Mouse (Mus musculus) cortical plate, adult 2 months (tissue): ENCODE data around the gene Ppara.

Experiments used
- CTCF ChIP-seq: fragments of 200-500 bp; IDR thresholded peaks from 2 replicates; pipeline ENCODE4 v1.5.1; 2011; ENCODE audit warnings: mild to moderate bottlenecking, control low read depth, low read length; ENCODE audit not compliant: insufficient read depth; ENCODE audit errors: extremely low read depth
- POLR2A ChIP-seq: fragments of 200-500 bp; IDR thresholded peaks from 2 replicates; pipeline ENCODE4 v1.6.1; 2011; ENCODE audit warnings: mild to moderate bottlenecking, low read length, control low read depth; ENCODE audit not compliant: insufficient read depth; ENCODE audit errors: extremely low read depth

DNA sequence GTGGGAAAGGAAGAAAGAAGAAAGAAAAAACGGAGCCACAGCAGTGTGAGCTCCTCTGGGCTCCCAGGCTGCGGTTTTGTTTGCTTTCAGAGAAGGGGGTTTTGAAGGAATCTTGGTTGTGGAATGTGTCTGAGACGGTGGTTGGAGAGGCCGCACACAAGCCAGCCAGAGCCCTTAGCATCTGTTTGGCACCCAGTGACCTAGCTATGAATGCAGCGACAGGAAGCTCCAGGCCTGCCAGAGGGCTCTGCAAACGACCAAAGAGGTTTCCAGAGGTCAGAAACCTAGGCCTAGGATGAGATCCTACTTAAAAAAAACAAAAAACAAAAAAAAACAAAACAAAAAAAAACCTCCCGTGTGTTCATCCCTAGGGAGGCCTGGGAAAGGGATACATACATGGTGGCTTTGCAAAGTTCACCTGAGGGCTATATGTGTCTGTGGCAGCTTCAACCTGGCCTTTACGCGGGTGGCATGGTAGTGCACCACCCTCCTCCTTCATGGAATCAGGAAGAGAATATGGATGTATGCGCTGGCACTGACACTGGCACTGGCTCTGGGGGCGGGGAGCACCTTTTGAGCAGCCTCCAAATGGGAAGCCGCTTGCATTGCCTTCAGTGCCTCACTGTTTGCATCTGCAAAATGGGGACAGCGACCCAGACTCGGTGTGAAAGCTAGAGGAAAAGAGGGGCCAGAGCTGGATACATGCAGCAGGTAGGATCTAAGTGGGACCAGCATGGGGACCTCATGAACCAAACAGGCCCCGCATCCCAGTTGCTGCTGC is 47.0 kb upstream of the Ppara start:
- no peak for TF ChIP-seq POLR2A
- no peak for TF ChIP-seq CTCF
